Mouse (Mus musculus) B cell, adult 2 months (primary cell): ENCODE results near the gene Cnot8.
A peak's percentile ranks its signal among the peaks of the same experiment; 100 is the strongest.

Source experiments
- DNase-seq, 2 experiments: peaks; one replicate each; pipeline ENCODE4 v3.0.0; 2022

Cnot8 gene

GRCm38 (mm10) chr11:58104351-58104791, 418 bp downstream of the Cnot8 start:
- peak in 1 of 2 experiments; percentile 61 for DNase-seq

- no peak for DNase-seq
Measured at GRCm38 (mm10) chr11:58107009-58107408, 3.1 kb downstream of the Cnot8 start.

- no peak for DNase-seq
Measured at GRCm38 (mm10) chr11:58107664-58108337, 3.8 kb downstream of the Cnot8 start.

- DNase-seq = no peak
Measured at GRCm38 (mm10) chr11:58116560-58116959, 12.6 kb downstream of the Cnot8 start.

- no peak for DNase-seq
Measured at GRCm38 (mm10) chr11:58117044-58117652, 13.2 kb downstream of the Cnot8 start.

- DNase-seq = no peak
Measured at GRCm38 (mm10) chr11:58120655-58121054, 16.7 kb downstream of the Cnot8 start.

- DNase-seq = no peak
Measured at GRCm38 (mm10) chr11:58121351-58121750, 17.4 kb downstream of the Cnot8 start.

- DNase-seq = no peak
Measured at GRCm38 (mm10) chr11:58123711-58124110, 19.8 kb downstream of the Cnot8 start.

GRCm38 (mm10) chr11:58125021-58125420, 21.1 kb downstream of the Cnot8 start:
- no peak for DNase-seq

- DNase-seq = no peak
Measured at GRCm38 (mm10) chr11:58126397-58127160, 22.6 kb downstream of the Cnot8 start.

- no peak for DNase-seq
Measured at GRCm38 (mm10) chr11:58127544-58127943, 23.6 kb downstream of the Cnot8 start.

- no peak for DNase-seq
Measured at GRCm38 (mm10) chr11:58129302-58129843, 25.4 kb downstream of the Cnot8 start.

GRCm38 (mm10) chr11:58132026-58132425, 28.1 kb downstream of the Cnot8 start:
- DNase-seq = no peak

- DNase-seq = no peak
Measured at GRCm38 (mm10) chr11:58134869-58135268, 30.9 kb downstream of the Cnot8 start.

- no peak for DNase-seq
Measured at GRCm38 (mm10) chr11:58135296-58135695, 31.3 kb downstream of the Cnot8 start.

- DNase-seq = no peak
Measured at GRCm38 (mm10) chr11:58136677-58137076, 32.7 kb downstream of the Cnot8 start.

GRCm38 (mm10) chr11:58138821-58139220, 34.9 kb downstream of the Cnot8 start:
- DNase-seq = no peak

- DNase-seq = no peak
Measured at GRCm38 (mm10) chr11:58139466-58139865, 35.5 kb downstream of the Cnot8 start.

- DNase-seq = no peak
Measured at GRCm38 (mm10) chr11:58143704-58144426, 39.9 kb downstream of the Cnot8 start.

GRCm38 (mm10) chr11:58146241-58146640, 42.3 kb downstream of the Cnot8 start:
- no peak for DNase-seq

- no peak for DNase-seq
Measured at GRCm38 (mm10) chr11:58155458-58155857, 51.5 kb downstream of the Cnot8 start.

GRCm38 (mm10) chr11:58156871-58157270, 52.9 kb downstream of the Cnot8 start:
- DNase-seq = no peak

- DNase-seq = peak in 1 of 2 experiments; percentile 24
Measured at GRCm38 (mm10) chr11:58165072-58165471, 61.1 kb downstream of the Cnot8 start.
